Mouse (Mus musculus) midbrain, embryonic 15.5 days (tissue): ENCODE measurements at regions not wholly inside any gene's neighbourhood (a gene's known extent, or its start where the extent isn't known, plus 50 kb on each side); places are given as distances from the start of the nearest gene placed in this dataset.

Experiments used
- ATAC-seq: fragments of 200-750 bp; cut with Nextera tagmentation; replicated peaks from 2 replicates; pipeline ENCODE4 v1.8.0; 2017; ENCODE audit warnings: moderate TSS enrichment
- H3K27ac ChIP-seq: fragments of 300-500 bp; sonication (generic); 2 replicates; pipeline ENCODE4 v1.5.1; 2015; ENCODE audit warnings: mild to moderate bottlenecking, inconsistent platforms
- H3K27me3 ChIP-seq: fragments of 300-500 bp; sonication (generic); replicated peaks from 2 replicates; pipeline ENCODE4 v1.6.1; 2015; ENCODE audit warnings: inconsistent platforms
- H3K36me3 ChIP-seq: fragments of 300-500 bp; sonication (generic); replicated peaks from 2 replicates; pipeline ENCODE4 v1.6.1; 2015; ENCODE audit warnings: inconsistent platforms
- H3K4me1 ChIP-seq: fragments of 300-500 bp; sonication (generic); 2 replicates; pipeline ENCODE4 v1.6.1; 2015; ENCODE audit warnings: inconsistent platforms
- H3K4me2 ChIP-seq: fragments of 300-500 bp; sonication (generic); 2 replicates; pipeline ENCODE4 v1.6.1; 2015; ENCODE audit warnings: inconsistent platforms, mild to moderate bottlenecking, moderate library complexity
- H3K4me3 ChIP-seq: fragments of 300-500 bp; sonication (generic); 2 replicates; pipeline ENCODE4 v1.5.1; 2015; ENCODE audit warnings: mild to moderate bottlenecking, inconsistent platforms
- H3K9ac ChIP-seq: fragments of 300-500 bp; sonication (generic); 2 replicates; pipeline ENCODE4 v1.6.1; 2015; ENCODE audit warnings: mild to moderate bottlenecking, inconsistent platforms
- H3K9me3 ChIP-seq: fragments of 300-500 bp; sonication (generic); 2 replicates; pipeline ENCODE4 v1.6.1; 2016; ENCODE audit warnings: inconsistent platforms
- WGBS: fragments of 180-500 bp; shearing (Covaris S2); methylation state at CpG from one replicate; pipeline ENCODE4 v1.1.7; 2015; ENCODE audit warnings: mixed read lengths; 5-methylcytosine and 5-hydroxymethylcytosine counted together

DNA sequence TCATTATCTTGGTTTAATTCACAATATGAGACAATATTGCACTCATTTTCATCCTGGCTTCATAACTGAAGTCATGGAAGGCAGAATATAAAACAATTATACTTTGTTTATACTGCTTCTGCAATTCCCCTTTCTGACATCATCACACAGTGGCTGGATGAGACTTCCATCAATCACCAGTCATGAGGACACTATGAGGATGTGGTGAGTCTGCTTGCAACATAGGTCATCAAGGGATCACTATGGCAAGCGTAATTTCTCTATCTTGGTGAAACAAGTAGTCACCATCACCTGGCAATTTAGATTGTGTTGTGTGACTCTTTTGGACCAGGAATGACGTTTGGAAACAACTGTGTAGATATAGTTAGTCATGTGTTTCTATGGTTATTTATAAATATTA is 134.6 kb downstream of the Hao1 start:
- no peak for ATAC-seq
- H3K4me2 ChIP-seq = no peak overlapping the region

DNA sequence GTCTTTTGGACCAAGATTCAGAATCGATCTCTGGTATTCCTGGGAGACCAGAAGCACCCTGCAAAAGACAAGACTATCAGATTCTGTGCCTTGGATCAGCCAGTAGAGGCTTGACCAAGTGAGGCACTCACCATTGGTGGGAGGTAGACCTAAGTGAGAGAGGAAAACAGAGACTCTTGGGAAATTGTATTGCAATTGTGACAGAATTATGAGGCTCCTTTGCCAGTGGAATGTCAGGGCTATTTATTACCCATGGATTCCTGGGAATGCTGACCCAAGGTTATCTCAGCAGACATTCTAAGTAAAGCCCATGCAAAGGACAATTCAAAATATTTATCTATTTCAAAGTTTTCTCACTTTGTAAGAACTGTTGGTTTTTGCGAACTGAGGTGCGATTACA is 154.6 kb downstream of the Hao1 start:
- Histone ChIP-seq H3K4me2 (no peak overlapping the region), H3K27ac (no peak overlapping the region), H3K9me3 (no peaks in the 10 kb centered on the region), H3K4me1 (no peaks in the 10 kb centered on the region), H3K27me3 (no peaks in the 10 kb centered on the region), H3K9ac (no peak overlapping the region), H3K36me3 (no peaks in the 10 kb centered on the region), H3K4me3 (no peak overlapping the region)
- ATAC-seq = no peak
- 91% methylated on average over 3 of the region's 3 CpGs for WGBS

More for the DNA sequence above, 134.6 kb downstream of the Hao1 start:
- Histone ChIP-seq H3K4me3 (no peak overlapping the region), H3K27ac (no peak overlapping the region), H3K4me1 (no peaks in the 10 kb centered on the region), H3K27me3 (no peaks in the 10 kb centered on the region), H3K36me3 (no peaks in the 10 kb centered on the region), H3K9ac (no peak overlapping the region), H3K9me3 (no peaks in the 10 kb centered on the region)
- 88% methylated on average over 2 of the region's 2 CpGs for WGBS

DNA sequence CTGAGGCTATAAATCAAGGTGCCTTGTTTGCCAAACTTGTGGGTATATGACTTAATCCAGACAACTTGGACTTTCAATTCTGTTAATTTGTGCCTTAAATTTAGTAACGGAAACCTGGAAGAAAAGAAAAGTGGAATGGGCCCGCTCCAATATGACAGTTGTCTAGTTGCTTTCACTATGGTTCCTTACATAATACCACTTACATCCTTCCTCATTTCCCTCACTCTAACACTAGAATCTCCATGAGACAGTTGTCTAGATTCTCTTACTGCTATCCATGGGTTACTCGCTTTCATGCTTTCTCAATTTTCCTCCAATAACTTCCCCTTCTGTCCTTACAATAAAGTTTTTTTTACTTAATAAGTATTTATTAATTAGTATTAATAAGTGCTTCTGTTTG is 160.7 kb downstream of the Hao1 start:
- no peaks in the 10 kb centered on the region for H3K27me3 ChIP-seq
- no peaks in the 10 kb centered on the region for H3K4me1 ChIP-seq
- no peaks in the 10 kb centered on the region for H3K9me3 ChIP-seq
- 93% methylated on average over 3 of the region's 3 CpGs for WGBS
- H3K9ac ChIP-seq = no peak overlapping the region
- H3K27ac ChIP-seq = no peak overlapping the region
- H3K36me3 ChIP-seq = no peaks in the 10 kb centered on the region
- ATAC-seq = no peak
- no peak overlapping the region for H3K4me2 ChIP-seq
- no peak overlapping the region for H3K4me3 ChIP-seq

DNA sequence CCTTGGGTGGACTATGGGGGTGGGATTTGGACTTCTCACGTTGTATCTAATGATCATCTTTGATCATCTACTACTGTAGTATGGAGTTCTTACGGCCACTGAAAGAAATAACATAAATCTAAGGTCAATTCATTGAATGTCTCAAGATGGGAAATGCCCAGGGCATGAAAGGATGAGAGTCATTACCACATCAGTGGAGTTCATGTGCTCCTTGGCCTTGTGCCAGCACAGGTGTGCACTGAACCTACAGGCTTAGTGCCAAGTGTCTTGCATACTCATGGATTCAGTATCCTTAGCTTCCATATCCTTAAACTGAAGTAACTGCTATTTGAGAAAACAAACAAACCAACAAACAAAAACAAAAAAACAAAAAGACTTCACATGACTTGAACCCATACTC is 179.1 kb downstream of the Hao1 start:
- H3K9ac ChIP-seq = no peak overlapping the region
- no peak overlapping the region for H3K4me2 ChIP-seq
- no peak overlapping the region for H3K27ac ChIP-seq
- H3K4me1 ChIP-seq = no peaks in the 10 kb centered on the region
- H3K9me3 ChIP-seq = no peaks in the 10 kb centered on the region
- no peaks in the 10 kb centered on the region for H3K36me3 ChIP-seq
- 68% methylated on average over 2 of the region's 2 CpGs for WGBS
- no peak overlapping the region for H3K4me3 ChIP-seq
- no peak for ATAC-seq
- no peaks in the 10 kb centered on the region for H3K27me3 ChIP-seq

DNA sequence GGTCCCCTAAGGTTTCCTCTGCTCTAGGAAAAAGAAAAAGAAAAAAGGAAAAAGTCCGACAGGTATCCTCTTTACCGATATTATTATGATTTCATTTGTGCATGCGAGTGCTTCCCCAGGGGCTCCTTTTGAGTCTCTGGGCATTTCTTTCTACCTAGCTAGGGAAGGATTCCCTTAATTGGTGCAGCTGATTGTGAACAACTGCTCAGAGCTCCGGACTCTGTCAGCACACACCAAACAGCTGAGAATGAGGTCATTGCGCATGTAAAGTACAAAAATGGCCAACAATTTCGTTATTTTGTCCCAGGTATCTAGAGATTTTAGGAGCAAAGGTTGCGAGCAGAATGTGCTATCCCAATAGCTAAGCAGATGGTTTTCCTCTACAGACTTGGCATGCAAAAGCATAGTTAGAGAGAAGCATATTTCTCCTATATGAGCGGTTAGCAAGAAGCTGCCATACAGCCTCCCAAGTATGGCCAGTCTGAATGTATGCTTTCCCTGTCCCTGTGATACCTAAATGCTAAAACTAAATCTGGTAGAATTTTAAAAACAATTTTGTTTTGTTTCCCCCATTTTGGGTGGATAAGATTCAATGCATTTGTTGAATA is 203.2 kb downstream of the Hao1 start:
- WGBS = 61% methylated on average over 8 of the region's 8 CpGs
- Histone ChIP-seq H3K27ac (no peak overlapping the region), H3K4me2 (no peak overlapping the region)

DNA sequence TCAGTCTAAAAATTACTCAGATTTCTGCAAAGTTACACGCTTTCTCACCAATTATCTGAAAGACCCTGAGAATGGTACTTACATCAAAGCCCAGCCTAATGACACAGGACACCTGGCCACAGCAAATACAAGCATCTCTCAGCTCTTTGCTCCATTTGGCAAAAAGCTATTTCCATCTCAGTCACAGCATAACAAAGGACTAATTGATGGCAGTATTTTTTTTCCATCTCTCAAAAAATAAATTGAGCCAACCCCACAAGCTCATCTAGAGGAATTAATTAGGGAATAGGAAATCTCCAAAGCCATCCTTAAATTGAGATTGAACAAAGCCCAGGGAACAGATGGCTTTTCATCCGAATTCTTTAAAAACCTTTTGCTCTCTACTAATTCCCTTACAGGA is 203.7 kb downstream of the Hao1 start:
- no peaks in the 10 kb centered on the region for H3K9me3 ChIP-seq
- ATAC-seq = peak; percentile 67; the same call in 1 of the 2 replicates
- no peak overlapping the region for H3K9ac ChIP-seq
- H3K27me3 ChIP-seq = no peaks in the 10 kb centered on the region
- no peak overlapping the region; the same call in 1 of the 2 replicates for H3K27ac ChIP-seq
- no peak overlapping the region for H3K4me2 ChIP-seq
- WGBS = 47% methylated on average over 2 of the region's 2 CpGs
- no peaks in the 10 kb centered on the region for H3K4me1 ChIP-seq
- no peak overlapping the region for H3K4me3 ChIP-seq
- no peaks in the 10 kb centered on the region for H3K36me3 ChIP-seq

More for the DNA sequence above, 203.2 kb downstream of the Hao1 start:
- Histone ChIP-seq H3K9me3 (no peaks in the 10 kb centered on the region), H3K27me3 (no peaks in the 10 kb centered on the region), H3K4me3 (no peak overlapping the region), H3K4me1 (no peaks in the 10 kb centered on the region), H3K9ac (no peak overlapping the region), H3K36me3 (no peaks in the 10 kb centered on the region)
- ATAC-seq = peak; percentile 70; the same call in 1 of the 2 replicates

DNA sequence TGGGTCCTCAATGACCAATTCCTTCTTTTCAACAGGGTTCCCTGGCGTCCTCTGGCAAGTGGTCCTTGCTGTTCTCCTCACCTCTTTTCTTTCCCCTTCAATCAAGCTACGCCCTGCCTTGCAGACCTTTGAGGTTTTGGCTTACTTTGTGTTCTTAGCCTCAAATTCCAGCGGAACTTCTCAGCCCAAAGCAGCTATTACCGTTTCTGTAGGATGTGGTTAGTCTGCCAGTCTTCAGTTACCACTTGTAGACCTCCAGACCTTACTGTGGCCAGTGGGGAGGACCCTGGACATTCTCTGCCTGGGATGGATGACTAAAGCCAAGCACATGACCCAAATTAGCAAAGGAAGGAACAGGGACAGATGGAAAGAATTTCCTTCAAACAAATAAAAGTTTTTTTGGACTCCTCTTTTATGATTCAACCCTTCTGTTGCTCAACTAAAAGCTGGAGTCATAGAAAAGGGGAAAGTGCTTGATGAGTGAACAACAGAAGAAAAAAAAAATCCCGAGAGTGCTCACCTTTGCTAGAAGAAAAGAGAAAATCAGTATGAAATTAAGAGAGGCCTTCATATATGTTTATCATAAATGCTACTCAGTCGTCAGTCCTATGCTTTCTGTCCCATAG is 211.5 kb downstream of the Hao1 start:
- H3K36me3 ChIP-seq = no peaks in the 10 kb centered on the region
- no peaks in the 10 kb centered on the region for H3K9me3 ChIP-seq
- no peak overlapping the region for H3K9ac ChIP-seq
- 76% methylated on average over 6 of the region's 6 CpGs for WGBS
- no peak overlapping the region for H3K4me3 ChIP-seq
- no peak overlapping the region for H3K4me2 ChIP-seq
- ATAC-seq = no peak
- no peaks in the 10 kb centered on the region for H3K4me1 ChIP-seq
- H3K27ac ChIP-seq = no peak overlapping the region
- H3K27me3 ChIP-seq = no peaks in the 10 kb centered on the region

DNA sequence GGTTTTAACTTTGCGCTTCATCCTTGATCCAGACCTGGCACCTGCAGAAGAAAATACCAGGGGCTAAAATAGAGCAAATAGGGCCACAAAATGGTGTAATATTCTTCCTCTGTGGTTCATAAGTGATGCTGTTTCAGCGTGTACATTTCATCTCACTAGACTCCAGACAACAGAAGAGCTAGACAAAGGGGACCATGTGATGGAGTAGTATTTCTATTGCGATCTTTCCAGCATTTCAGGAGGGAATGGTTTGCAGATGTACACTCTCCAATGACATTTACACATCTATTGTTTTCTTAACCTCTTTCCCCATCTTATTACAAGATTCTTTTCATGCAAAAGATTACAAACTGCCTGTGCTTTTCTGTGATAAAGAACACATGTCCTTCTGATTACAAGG is 246.1 kb downstream of the Hao1 start:
- no peak overlapping the region for H3K27ac ChIP-seq
- ATAC-seq = no peak
- no peak overlapping the region for H3K4me2 ChIP-seq
- H3K4me1 ChIP-seq = no peaks in the 10 kb centered on the region
- no peak overlapping the region for H3K9ac ChIP-seq
- no peaks in the 10 kb centered on the region for H3K27me3 ChIP-seq
- WGBS = 76% methylated on average over 3 of the region's 3 CpGs
- H3K36me3 ChIP-seq = no peaks in the 10 kb centered on the region
- H3K4me3 ChIP-seq = no peak overlapping the region
- no peaks in the 10 kb centered on the region for H3K9me3 ChIP-seq

DNA sequence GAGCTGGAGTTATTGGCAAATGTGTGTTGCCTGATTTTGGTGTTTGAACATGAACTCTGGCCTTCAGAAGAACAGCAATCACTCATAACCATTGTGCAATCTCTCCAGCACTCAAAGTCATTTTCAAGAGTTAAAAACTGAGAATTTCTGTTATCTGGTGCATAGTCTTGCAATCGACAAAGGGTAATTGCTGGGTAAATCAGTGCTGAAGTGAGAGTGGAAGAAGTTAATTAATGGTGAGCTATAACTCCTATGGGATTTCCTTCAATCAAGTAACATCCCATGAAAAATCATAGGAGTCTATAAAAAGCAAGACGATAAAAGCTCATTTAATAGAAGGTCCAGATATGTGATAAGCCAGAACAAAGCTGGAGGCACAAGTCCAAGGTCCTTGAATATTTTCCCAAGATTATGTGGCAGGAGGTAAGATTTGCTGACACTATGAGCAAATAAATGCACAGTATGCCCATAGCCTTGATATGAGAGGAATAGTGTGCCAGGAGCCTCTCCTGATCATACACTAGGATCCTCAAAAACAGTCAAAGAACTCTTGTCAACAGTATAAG is 264.0 kb downstream of the Hao1 start:
- 78% methylated on average over 2 of the region's 2 CpGs for WGBS
- H3K27me3 ChIP-seq = no peaks in the 10 kb centered on the region
- no peak overlapping the region for H3K27ac ChIP-seq
- ATAC-seq = no peak
- no peaks in the 10 kb centered on the region for H3K36me3 ChIP-seq
- no peak overlapping the region for H3K9ac ChIP-seq
- no peak overlapping the region for H3K4me2 ChIP-seq
- no peaks in the 10 kb centered on the region for H3K4me1 ChIP-seq
- H3K4me3 ChIP-seq = no peak overlapping the region
- H3K9me3 ChIP-seq = no peaks in the 10 kb centered on the region

DNA sequence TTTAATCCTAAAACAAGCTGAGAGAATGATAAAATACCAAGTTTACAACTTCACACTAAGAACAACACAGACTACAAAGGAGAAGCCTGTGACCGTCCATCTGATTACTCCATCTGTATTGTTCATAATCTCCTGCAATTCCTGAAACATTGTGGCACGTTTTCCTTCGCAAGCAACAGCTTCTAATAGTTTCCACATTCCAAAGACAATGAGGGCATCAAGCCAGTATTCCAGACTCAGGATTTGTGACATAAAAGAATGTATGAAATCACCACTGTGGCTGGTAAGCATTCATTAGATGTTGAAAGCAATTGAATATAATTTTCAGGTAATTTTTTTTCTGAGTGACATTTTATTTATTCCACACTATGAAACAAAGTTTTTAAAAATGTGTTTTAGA is 278.3 kb downstream of the Hao1 start:
- H3K4me1 ChIP-seq = no peaks in the 10 kb centered on the region
- H3K9me3 ChIP-seq = no peaks in the 10 kb centered on the region
- H3K27me3 ChIP-seq = no peaks in the 10 kb centered on the region
- H3K27ac ChIP-seq = no peak overlapping the region
- no peak for ATAC-seq
- no peak overlapping the region for H3K9ac ChIP-seq
- H3K36me3 ChIP-seq = no peaks in the 10 kb centered on the region
- no peak overlapping the region for H3K4me3 ChIP-seq
- WGBS = 31% methylated on average over 3 of the region's 3 CpGs
- no peak overlapping the region for H3K4me2 ChIP-seq

DNA sequence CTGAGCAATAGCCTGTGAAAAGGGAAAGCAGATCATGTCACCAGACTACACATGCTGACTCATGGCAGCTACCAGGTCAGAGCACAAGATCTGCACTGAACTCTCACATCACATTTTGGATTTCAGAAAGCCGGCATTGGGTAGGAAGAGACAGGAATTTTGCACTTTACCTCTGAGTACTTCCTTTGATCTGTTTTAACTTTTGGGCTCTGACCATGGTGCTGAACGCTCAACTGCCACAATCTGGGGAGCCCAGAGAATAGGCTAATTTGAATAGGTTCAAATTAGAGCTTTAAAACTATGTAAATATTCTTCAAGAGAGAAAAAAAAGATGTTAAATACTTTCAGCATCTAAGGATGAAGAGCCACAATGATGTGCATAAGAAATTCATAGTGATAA is 285.7 kb downstream of the Hao1 start:
- no peak for ATAC-seq
- Histone ChIP-seq H3K9ac (no peak overlapping the region), H3K4me1 (no peaks in the 10 kb centered on the region), H3K36me3 (no peaks in the 10 kb centered on the region), H3K4me3 (no peak overlapping the region), H3K9me3 (no peaks in the 10 kb centered on the region), H3K27me3 (no peaks in the 10 kb centered on the region), H3K4me2 (no peak overlapping the region), H3K27ac (no peak overlapping the region)
- 41% methylated on average over 2 of the region's 2 CpGs for WGBS
